Mouse (Mus musculus) lung, postnatal 25 days (tissue): ENCODE results near the gene Camk1g.

Source experiments
- DNase-seq: peaks from one replicate; pipeline ENCODE4 v3.0.0; 2022; ENCODE audit warnings: low spot score

Gene Camk1g

GRCm38 (mm10) chr1:193370096-193370495, at the start of gene Camk1g:
Gene Camk1g (minus strand): TSS chr1:193370298.
- no peak for DNase-seq

GRCm38 (mm10) chr1:193419168-193419567, 49.1 kb upstream of the Camk1g start:
- DNase-seq = no peak

- DNase-seq = no peak
Observed at GRCm38 (mm10) chr1:193418656-193419055, 48.6 kb upstream of the Camk1g start.

GRCm38 (mm10) chr1:193414067-193414466, 44.0 kb upstream of the Camk1g start:
- DNase-seq = no peak

GRCm38 (mm10) chr1:193413368-193414000, 43.4 kb upstream of the Camk1g start:
- no peak for DNase-seq

GRCm38 (mm10) chr1:193407487-193407886, 37.4 kb upstream of the Camk1g start:
- DNase-seq = no peak

- DNase-seq = no peak
Observed at GRCm38 (mm10) chr1:193406059-193406642, 36.1 kb upstream of the Camk1g start.

- DNase-seq = no peak
Observed at GRCm38 (mm10) chr1:193401695-193402094, 31.6 kb upstream of the Camk1g start.

- no peak for DNase-seq
Observed at GRCm38 (mm10) chr1:193400348-193400747, 30.2 kb upstream of the Camk1g start.

- DNase-seq = no peak
Observed at GRCm38 (mm10) chr1:193398728-193399437, 28.8 kb upstream of the Camk1g start.

GRCm38 (mm10) chr1:193397109-193397508, 27.0 kb upstream of the Camk1g start:
- DNase-seq = no peak

GRCm38 (mm10) chr1:193392266-193392665, 22.2 kb upstream of the Camk1g start:
- no peak for DNase-seq

- no peak for DNase-seq
Observed at GRCm38 (mm10) chr1:193390004-193390403, 19.9 kb upstream of the Camk1g start.

- no peak for DNase-seq
Observed at GRCm38 (mm10) chr1:193389505-193389904, 19.4 kb upstream of the Camk1g start.

- no peak for DNase-seq
Observed at GRCm38 (mm10) chr1:193387241-193387640, 17.1 kb upstream of the Camk1g start.

GRCm38 (mm10) chr1:193386136-193386535, 16.0 kb upstream of the Camk1g start:
- peak; percentile 79 for DNase-seq

GRCm38 (mm10) chr1:193382841-193383462, 12.9 kb upstream of the Camk1g start:
- no peak for DNase-seq

GRCm38 (mm10) chr1:193382435-193382834, 12.3 kb upstream of the Camk1g start:
- DNase-seq = no peak

GRCm38 (mm10) chr1:193381597-193382404, 11.7 kb upstream of the Camk1g start:
- DNase-seq = no peak

GRCm38 (mm10) chr1:193380877-193381276, 10.8 kb upstream of the Camk1g start:
- no peak for DNase-seq

GRCm38 (mm10) chr1:193379634-193380033, 9.5 kb upstream of the Camk1g start:
- no peak for DNase-seq
